Mouse (Mus musculus) adrenal gland, postnatal 0 days (tissue): Measurements from ENCODE around the gene Commd2. TPM values are rescaled to one million over a fixed set of nuclear protein-coding genes. Genes with fewer than 3 reads are reported as not detected.

Experiments used
- microRNA-seq: library from miRNA; unstranded; fragments of <30 nt; microRNA quantifications from one replicate; pipeline ENCODE4, GENCODE M21; 2016; ENCODE audit warnings: borderline replicate concordance; ENCODE audit not compliant: insufficient number of aligned reads
- polyA plus RNA-seq: library from polyadenylated mRNA; unstranded; fragments of >200 nt; fragmentation: Nextera tagmentation; extraction: Ambion mirVana; gene quantifications from 2 replicates; pipeline ENCODE4 v1.2.1, GENCODE M21; 2015

The Commd2 gene
- polyA plus RNA-seq, result 102 and 158 TPM in 2 replicates

DNA sequence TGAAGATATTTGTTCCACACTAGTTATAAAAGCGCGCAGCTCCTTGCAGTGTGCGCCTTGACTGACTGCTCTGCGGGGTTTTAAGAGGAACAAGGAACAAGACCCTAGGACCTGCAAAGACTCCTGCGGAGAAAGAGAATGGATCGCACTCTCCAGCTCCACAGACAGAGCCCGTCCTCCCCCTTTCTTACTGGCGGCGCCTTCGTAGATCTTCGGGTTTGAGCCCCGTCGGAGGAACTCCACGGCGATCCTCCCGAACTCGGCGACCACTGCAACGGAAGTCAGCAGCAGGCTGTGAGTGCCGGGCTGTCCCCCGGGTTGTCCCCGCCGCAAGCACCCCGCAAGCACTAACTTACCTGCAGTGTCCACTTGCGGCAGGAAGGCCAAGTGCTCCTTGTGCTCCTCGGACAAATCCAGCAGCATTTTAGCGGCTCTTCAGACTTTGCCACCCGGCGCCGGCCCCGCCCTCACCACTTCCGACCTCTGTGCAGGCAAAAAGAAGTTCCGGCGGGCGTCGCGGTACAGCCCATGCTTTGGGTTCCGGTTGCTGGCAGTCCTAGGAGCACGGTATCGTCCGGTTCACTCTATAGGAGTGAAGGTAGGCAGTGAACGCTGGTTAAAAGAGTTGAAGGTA lies at the start of gene Commd2:
Gene Commd2 (minus strand): TSS at position 485 of the 634 bp plus-strand sequence.

DNA sequence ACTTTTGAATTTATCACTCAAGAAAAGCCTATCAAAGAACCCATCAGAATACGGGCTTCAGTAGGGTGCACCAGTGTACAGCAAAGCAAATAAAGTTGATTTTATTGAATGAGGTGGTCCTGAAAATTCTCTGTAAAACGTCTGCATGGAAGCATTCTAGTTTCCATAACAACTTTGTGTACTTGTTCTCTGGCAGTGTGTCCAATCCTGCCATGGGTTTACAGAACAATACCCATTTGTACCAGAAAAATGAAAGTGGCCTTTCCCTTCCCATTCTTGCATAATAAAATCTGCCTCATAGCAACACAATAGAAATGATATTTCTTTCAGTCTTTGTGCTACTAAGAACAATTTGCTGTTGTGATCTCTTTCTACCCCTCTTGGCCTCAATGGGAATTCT lies 41.2 kb upstream of the Commd2 start, which contains the start of gene Ankub1:
Gene Ankub1 (minus strand): TSS at position 81 of the 400 bp plus-strand sequence.

Small RNA genes lying within 50 kb of the gene (microRNA-seq; reads per million reads assigned to microRNA genes)
- not detected for gene Mir6377

Other genes with a start within 250 kb of the Commd2 start
- gene Tm4sf4, start 226.4 kb downstream of the Commd2 start, polyA plus RNA-seq, result 14.8 and 26.9 TPM in 2 replicates
- 14.0 and 20.6 TPM in 2 replicates for gene Wwtr1, start 75.8 kb downstream of the Commd2 start, polyA plus RNA-seq
- gene Ankub1, start 41.1 kb upstream of the Commd2 start, polyA plus RNA-seq, result not detected in 2 replicates
- gene Rnf13, start 84.3 kb upstream of the Commd2 start, polyA plus RNA-seq, result 137 and 182 TPM in 2 replicates
- 90.0 and 124 TPM in 2 replicates for gene Pfn2, start 196.4 kb upstream of the Commd2 start, polyA plus RNA-seq